Mouse (Mus musculus) limb, embryonic 11.5 days (tissue): ENCODE measurements around the gene Cluap1. TPM values are rescaled to one million over a fixed set of nuclear protein-coding genes. Genes with fewer than 3 reads are reported as not detected.
"Not testable (repeated sequence)": the region's sequence is repeated elsewhere in the genome, so short reads cannot be mapped to it uniquely, and the experiment has no call there.

Source experiments
- ATAC-seq: fragments of 200-750 bp; cut with Nextera tagmentation; 2 replicates; pipeline ENCODE4 v1.8.0; 2017; ENCODE audit warnings: low read depth; ENCODE audit not compliant: insufficient number of reproducible peaks, low FRiP score, low TSS enrichment
- DNase-seq: peaks from one replicate; pipeline ENCODE4 v3.0.0-alpha.2; 2015; ENCODE audit warnings: low spot score
- H3K27ac ChIP-seq: fragments of 300-500 bp; sonication (generic); replicated peaks from 2 replicates; pipeline ENCODE4 v1.5.1; 2014; ENCODE audit warnings: low read depth, mild to moderate bottlenecking, low read length
- H3K27me3 ChIP-seq: fragments of 300-500 bp; sonication (generic); 2 replicates; pipeline ENCODE4 v1.6.1; 2014; ENCODE audit warnings: mild to moderate bottlenecking, low read length, mixed read lengths; ENCODE audit not compliant: control insufficient read depth, insufficient read depth
- H3K36me3 ChIP-seq: fragments of 300-500 bp; sonication (generic); 2 replicates; pipeline ENCODE4 v1.6.1; 2014; ENCODE audit warnings: mild to moderate bottlenecking, low read length, moderate library complexity, mixed read lengths; ENCODE audit not compliant: control insufficient read depth, insufficient read depth
- H3K4me1 ChIP-seq: fragments of 300-500 bp; sonication (generic); 2 replicates; pipeline ENCODE4 v1.6.1; 2014; ENCODE audit warnings: low read length, mixed read lengths; ENCODE audit not compliant: control insufficient read depth, insufficient read depth
- H3K4me2 ChIP-seq: fragments of 300-500 bp; sonication (generic); 2 replicates; pipeline ENCODE4 v1.6.1; 2014; ENCODE audit warnings: low read depth, mild to moderate bottlenecking, moderate library complexity; ENCODE audit not compliant: severe bottlenecking
- H3K4me3 ChIP-seq: fragments of 300-500 bp; sonication (generic); 2 replicates; pipeline ENCODE4 v1.5.1; 2014; ENCODE audit warnings: low read depth, low read length
- H3K9ac ChIP-seq: fragments of 300-500 bp; sonication (generic); 2 replicates; pipeline ENCODE4 v1.6.1; 2014; ENCODE audit warnings: mild to moderate bottlenecking, low read length
- H3K9me3 ChIP-seq: fragments of 300-500 bp; sonication (generic); 2 replicates; pipeline ENCODE4 v1.6.1; 2016; ENCODE audit warnings: low read length; ENCODE audit not compliant: control insufficient read depth
- WGBS: fragments of 180-500 bp; shearing (Covaris S2); extraction: QIAGEN DNeasy Blood & Tissue Kit; methylation state at CpG from one replicate; pipeline ENCODE4 v1.1.7; 2014; 5-methylcytosine and 5-hydroxymethylcytosine counted together
- polyA plus RNA-seq: library from polyadenylated mRNA; unstranded; fragments of >200 nt; fragmentation: Nextera tagmentation; extraction: Ambion mirVana; gene quantifications from 2 replicates; pipeline ENCODE4 v1.2.1, GENCODE M21; 2014

The Cluap1 gene
- polyA plus RNA-seq, 1 experiment from 2014 or later, result 24.8 TPM

DNA sequence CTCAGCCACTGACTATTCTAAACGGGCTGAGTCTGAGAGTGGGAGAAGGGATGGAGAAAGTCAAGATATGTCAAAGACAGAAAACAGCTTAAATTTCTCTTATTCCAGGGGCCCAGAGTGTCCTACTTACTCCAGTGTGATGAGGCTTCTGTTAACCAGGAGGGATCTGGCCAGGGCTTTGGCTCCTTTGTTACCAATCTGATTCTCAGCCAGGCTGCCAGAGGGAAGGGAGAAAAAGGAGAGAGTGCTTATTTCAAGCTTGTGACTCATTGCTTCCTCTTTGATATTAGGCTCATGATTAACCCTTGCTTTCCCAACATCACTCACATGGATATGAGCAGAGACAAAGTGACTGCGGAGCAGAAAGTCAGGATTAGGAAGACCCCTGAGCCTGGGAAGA lies 50.7 kb downstream of the Cluap1 start:
- no peaks in the 10 kb centered on the region for H3K36me3 ChIP-seq
- no peak overlapping the region for H3K27ac ChIP-seq
- ATAC-seq (no peak), DNase-seq (no peak)
- no peak overlapping the region for H3K9ac ChIP-seq
- H3K4me1 ChIP-seq, result no peaks in the 10 kb centered on the region
- 61% methylated on average over 2 of the region's 2 CpGs for WGBS
- H3K4me3 ChIP-seq, result no peak overlapping the region
- no peaks in the 10 kb centered on the region for H3K9me3 ChIP-seq
- no peak overlapping the region for H3K4me2 ChIP-seq
- no peaks in the 10 kb centered on the region for H3K27me3 ChIP-seq

DNA sequence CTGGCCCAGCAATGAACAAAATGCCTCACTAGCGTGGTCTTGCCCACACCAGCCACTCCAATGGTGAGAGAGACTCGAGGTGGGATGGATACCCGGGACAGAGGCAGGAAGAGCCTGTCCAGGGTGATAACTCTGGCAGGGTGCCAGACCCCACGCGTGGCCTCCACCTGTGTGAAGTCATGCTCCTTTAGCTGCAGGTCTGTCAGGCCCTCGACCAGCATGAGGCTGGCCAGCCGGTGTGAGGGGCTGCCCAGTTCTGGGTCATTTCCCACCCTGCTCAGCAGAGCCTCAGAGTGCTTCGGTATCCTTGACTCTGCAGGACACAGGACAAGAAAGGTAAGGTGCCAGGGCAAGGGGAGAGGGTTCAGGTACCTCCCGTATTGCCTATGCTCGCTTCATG lies 56.4 kb downstream of the Cluap1 start:
- WGBS, result 83% methylated on average over 10 of the region's 10 CpGs

DNA sequence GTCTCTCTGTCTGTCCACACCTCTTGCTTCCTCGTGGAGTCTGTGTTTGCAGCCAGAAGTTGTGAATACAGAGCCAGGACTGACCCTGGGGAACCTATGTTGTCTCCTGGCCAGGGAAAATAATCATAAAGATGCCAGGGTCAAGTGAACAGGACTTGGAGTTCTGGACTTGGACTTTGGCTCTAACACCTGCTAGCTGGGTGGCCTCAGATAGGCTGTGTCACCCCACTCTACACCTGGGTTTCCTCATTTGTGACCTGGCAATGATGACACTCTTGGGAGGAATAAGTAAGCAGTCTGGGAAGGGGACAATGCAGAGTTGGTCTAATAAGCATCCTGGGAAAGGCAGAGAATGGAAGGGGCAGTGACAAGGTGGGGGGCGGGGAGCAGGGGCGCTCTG lies 56.9 kb downstream of the Cluap1 start:
- 82% methylated on average over 3 of the region's 3 CpGs for WGBS
- no peak for DNase-seq
- ATAC-seq, result no peak

More for the DNA sequence above, 56.4 kb downstream of the Cluap1 start:
- no peaks in the 10 kb centered on the region for H3K36me3 ChIP-seq
- H3K4me3 ChIP-seq, result no peak overlapping the region
- H3K4me1 ChIP-seq, result no peaks in the 10 kb centered on the region
- H3K27ac ChIP-seq, result no peak overlapping the region
- no peak for ATAC-seq
- no peak overlapping the region for H3K4me2 ChIP-seq
- H3K27me3 ChIP-seq, result no peaks in the 10 kb centered on the region
- no peaks in the 10 kb centered on the region for H3K9me3 ChIP-seq
- no peak overlapping the region for H3K9ac ChIP-seq
- no peak for DNase-seq

DNA sequence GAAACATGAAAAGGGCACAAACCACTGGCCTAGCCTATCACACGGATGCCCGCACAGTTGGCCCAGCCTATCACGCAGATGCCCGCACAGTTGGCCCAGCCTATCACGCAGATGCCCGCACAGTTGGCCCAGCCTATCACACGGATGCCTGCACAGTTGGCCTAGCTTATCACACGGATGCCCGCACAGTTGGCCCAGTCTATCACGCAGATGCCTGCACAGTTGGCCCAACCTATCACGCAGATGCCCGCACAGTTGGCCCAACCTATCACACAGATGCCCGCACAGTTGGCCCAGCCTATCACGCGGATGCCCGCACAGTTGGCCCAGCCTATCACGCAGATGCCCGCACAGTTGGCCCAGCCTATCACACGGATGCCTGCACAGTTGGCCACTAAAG lies 65.9 kb downstream of the Cluap1 start:
- H3K27me3 ChIP-seq, H3K9me3 ChIP-seq, DNase-seq, H3K4me1 ChIP-seq, H3K4me2 ChIP-seq, H3K36me3 ChIP-seq, H3K4me3 ChIP-seq, H3K9ac ChIP-seq, ATAC-seq, H3K27ac ChIP-seq: not testable (repeated sequence)
- WGBS, result 92% methylated on average over 19 of the region's 19 CpGs

More for the DNA sequence above, 56.9 kb downstream of the Cluap1 start:
- no peak overlapping the region for H3K9ac ChIP-seq
- no peaks in the 10 kb centered on the region for H3K36me3 ChIP-seq
- no peak overlapping the region for H3K4me2 ChIP-seq
- no peak overlapping the region for H3K27ac ChIP-seq
- no peaks in the 10 kb centered on the region for H3K4me1 ChIP-seq
- no peaks in the 10 kb centered on the region for H3K9me3 ChIP-seq
- H3K4me3 ChIP-seq, result no peak overlapping the region
- no peaks in the 10 kb centered on the region for H3K27me3 ChIP-seq

DNA sequence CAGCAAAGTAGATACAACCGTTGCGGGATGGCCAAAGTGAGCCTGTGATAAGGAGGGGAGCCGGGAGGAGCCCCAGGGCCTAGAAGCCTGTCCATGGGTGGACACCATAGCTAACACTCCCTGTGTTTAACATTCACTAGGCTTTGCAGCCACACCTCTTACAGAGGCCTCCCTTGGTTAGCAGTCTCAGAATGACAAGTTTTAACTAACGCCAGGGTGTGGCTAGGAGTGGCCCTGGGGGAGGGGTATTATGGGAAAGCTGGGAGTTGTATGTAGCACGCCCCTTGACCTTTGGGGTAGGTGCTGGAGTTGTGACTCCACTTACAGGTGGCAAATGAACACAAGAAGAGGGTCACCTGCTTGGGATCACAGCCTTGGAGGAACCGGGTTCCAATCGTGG lies 67.1 kb downstream of the Cluap1 start:
- no peak for ATAC-seq

DNA sequence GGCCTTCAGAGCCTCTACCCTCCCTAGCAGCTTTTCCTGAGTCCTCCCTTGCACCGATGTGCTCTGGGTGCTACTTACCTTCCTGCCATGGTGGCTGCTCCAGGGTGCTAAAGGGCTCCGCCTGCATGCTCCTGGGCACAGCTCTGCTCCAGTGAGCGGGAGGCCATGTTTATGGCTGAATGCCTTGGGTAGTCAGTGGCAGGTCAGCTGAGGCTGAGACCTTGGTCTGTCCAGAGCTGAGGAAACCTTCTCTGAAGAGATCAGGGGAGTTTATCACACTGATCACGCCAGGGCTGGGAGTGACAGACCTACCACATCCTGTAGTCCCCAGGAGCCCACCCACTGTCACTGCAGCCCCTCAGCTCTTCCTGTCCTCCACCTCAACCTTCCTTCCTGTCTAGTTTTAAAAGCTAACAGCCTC lies 67.7 kb downstream of the Cluap1 start, which contains the start of gene Nlrc3:
TSS of gene Nlrc3 (minus strand) at position 382 of the 421 bp plus-strand sequence.
- ATAC-seq (no peak), DNase-seq (no peak)
- no peaks in the 10 kb centered on the region for H3K27me3 ChIP-seq
- H3K4me2 ChIP-seq, result no peak within 1 kb of the TSS
- H3K27ac ChIP-seq, result no peak within 1 kb of the TSS
- no peak within 1 kb of the TSS for H3K4me3 ChIP-seq
- H3K4me1 ChIP-seq, result no peaks in the 10 kb centered on the region
- peaks cover 15% of the 10 kb centered on the region for H3K36me3 ChIP-seq
- 72% methylated on average over 4 of the region's 4 CpGs for WGBS
- no peaks in the 10 kb centered on the region for H3K9me3 ChIP-seq
- H3K9ac ChIP-seq, result no peak within 1 kb of the TSS

More for the DNA sequence above, 67.1 kb downstream of the Cluap1 start:
- Histone ChIP-seq H3K9me3 (no peaks in the 10 kb centered on the region), H3K9ac (no peak overlapping the region), H3K36me3 (peaks cover 14% of the 10 kb centered on the region), H3K4me2 (no peak overlapping the region), H3K27me3 (no peaks in the 10 kb centered on the region), H3K4me1 (no peaks in the 10 kb centered on the region), H3K27ac (no peak overlapping the region), H3K4me3 (no peak overlapping the region)
- 82% methylated on average over 7 of the region's 7 CpGs for WGBS
- DNase-seq, result no peak

DNA sequence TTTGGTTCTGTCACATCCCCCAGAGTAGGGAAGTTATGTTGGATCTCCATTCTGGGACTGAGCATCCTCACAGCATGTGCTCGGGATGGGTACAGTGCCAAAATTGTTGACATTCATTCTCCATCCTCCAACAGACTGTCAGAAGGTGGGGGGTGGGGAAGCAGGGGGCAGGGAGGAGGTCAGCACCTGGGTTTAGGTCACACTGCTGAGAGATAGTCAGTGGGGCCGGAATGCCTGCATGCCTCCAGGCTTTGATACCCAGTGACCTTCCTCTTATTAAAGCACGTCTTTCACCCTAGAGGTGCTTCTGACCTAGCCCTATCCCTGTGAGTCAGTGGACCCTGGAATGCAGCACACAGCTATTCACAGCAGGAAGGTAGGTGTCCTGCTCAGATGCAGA lies 68.1 kb downstream of the Cluap1 start:
- Histone ChIP-seq H3K36me3 (peaks cover 16% of the 10 kb centered on the region), H3K4me3 (no peak overlapping the region), H3K4me2 (no peak overlapping the region), H3K9me3 (no peaks in the 10 kb centered on the region), H3K27me3 (no peaks in the 10 kb centered on the region), H3K27ac (no peak overlapping the region), H3K4me1 (no peaks in the 10 kb centered on the region), H3K9ac (no peak overlapping the region)
- ATAC-seq (no peak), DNase-seq (no peak)
- 45% methylated on average over 3 of the region's 3 CpGs for WGBS

DNA sequence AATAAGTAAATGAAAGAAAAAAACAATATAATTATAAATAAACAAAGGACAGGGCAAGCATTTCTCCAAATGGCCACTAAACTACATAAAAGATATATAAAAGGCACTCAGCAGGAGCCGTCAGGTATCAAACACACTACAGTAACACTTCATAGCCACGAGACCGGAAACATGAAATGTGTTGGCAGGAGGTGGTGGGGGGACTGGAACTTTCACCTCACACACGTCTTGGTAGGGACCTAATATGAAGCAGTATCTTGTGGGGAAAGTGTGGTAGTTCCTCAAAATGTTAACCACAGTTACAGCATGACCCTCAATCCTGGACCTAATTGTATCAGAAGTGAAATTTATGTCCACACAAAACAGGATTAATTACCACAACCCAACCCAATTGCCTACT lies 73.6 kb downstream of the Cluap1 start:
- Histone ChIP-seq H3K27ac (no peak overlapping the region), H3K36me3 (peaks cover 42% of the 10 kb centered on the region), H3K9ac (no peak overlapping the region), H3K4me3 (no peak overlapping the region), H3K4me2 (no peak overlapping the region), H3K27me3 (no peaks in the 10 kb centered on the region), H3K4me1 (no peaks in the 10 kb centered on the region), H3K9me3 (no peaks in the 10 kb centered on the region)
- 94% methylated on average over 4 of the region's 4 CpGs for WGBS
- DNase-seq (no peak), ATAC-seq (no peak)

DNA sequence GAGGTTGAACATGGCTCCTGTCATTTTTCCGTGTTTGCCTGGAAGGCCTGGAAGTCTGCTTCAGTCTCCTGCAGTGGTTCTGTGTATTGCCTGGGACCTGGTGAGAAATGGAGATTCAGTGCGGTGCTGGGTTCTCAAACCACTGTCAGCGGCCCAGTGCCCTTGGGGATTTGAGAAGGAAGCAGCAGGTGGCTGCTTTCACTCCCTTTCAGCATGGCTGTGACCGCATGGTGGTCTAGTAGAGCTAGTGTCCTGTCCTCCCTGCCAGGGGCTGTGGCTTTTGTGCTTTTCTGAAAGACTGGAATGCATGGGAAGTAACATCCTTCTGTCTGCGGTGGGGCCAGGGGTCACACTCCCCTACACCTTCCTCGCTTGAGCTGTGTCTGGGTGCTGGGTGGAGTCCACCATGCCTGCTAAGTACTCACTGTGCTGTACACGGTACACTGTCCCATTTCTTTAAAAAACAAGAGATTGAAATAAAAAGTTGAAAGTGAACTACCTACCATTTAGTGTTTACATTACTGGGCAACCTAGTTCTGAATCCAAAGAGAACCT lies 74.6 kb downstream of the Cluap1 start:
- WGBS, result 82% methylated on average over 7 of the region's 7 CpGs

More for the DNA sequence above, 74.6 kb downstream of the Cluap1 start:
- Histone ChIP-seq H3K27me3 (no peaks in the 10 kb centered on the region), H3K9me3 (no peaks in the 10 kb centered on the region), H3K4me2 (no peak overlapping the region), H3K36me3 (peaks cover 44% of the 10 kb centered on the region), H3K4me1 (no peaks in the 10 kb centered on the region), H3K4me3 (no peak overlapping the region), H3K9ac (no peak overlapping the region), H3K27ac (no peak overlapping the region)
- no peak for ATAC-seq
- DNase-seq, result no peak
